7 mouse cellular contexts compared by ENCODE assay signal in the genomic region with DNA sequence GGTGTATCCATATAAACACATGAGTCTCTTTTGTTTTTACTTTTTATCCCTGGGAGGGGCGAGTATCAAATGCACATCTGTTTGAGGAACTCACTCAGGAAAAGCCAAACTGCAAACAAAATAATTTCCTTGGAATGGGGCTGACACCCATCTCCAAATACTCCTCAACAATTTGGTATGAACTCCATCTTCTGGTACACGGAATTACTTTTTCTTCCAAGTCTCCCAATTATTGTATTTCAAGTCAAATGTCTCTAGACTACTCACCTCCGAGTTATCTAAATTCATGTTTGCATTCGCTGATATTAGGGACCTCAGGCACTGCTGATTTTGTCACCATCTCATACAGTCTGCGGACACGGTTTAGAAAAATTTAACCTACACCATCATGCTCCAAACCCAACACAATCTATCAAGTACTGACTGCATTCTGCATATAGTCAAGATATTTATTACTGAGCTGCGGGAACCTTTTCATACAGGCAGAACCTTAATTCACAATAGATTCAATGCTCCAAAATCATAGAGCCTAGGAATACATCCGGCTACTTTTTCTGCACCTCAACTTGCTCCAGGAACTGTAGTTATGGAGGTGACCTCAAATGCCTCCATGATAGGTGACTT. TPM values are rescaled to one million over a fixed set of nuclear protein-coding genes. Genes with fewer than 3 reads are reported as not detected.
DNase-seq lines count a peak whose midpoint lies in the region; ATAC-seq lines count a peak whose summit lies in the region.

No protein-coding gene starts in this region.

- peak overlapping the region; percentile 71 for H3K4me2 ChIP-seq in limb, embryonic 13.5 days (replicated peaks)
- peak overlapping the region; percentile 74 for H3K4me2 ChIP-seq in stomach, embryonic 15.5 days

- H3K27ac ChIP-seq in limb, embryonic 13.5 days, result peak overlapping the region; percentile 95
- H3K27ac ChIP-seq in stomach, embryonic 15.5 days, result peak overlapping the region; percentile 95

- no peak for DNase-seq in layer of hippocampus, adult 9-10 months (ENCODE audit: low spot score)
- DNase-seq in urinary bladder, adult 18-20 months (ENCODE audit: low spot score in 2 of 2), result no peak

- peak overlapping the region; percentile 97 for H3K4me3 ChIP-seq in megakaryocyte, embryonic 14.5 days (replicated peaks)
- H3K4me3 ChIP-seq in limb, embryonic 13.5 days, result peak overlapping the region; percentile 70
- peak overlapping the region; percentile 84 for H3K4me3 ChIP-seq in stomach, embryonic 15.5 days (replicated peaks)

- H3K27me3 ChIP-seq in megakaryocyte, embryonic 14.5 days (replicated peaks), result no peaks in the 10 kb centered on the region
- no peaks in the 10 kb centered on the region for H3K27me3 ChIP-seq in limb, embryonic 13.5 days
- no peaks in the 10 kb centered on the region for H3K27me3 ChIP-seq in stomach, embryonic 15.5 days (replicated peaks)

- H3K36me3 ChIP-seq in megakaryocyte, embryonic 14.5 days (replicated peaks; ENCODE audit: low read length), result peaks cover 6% of the 10 kb centered on the region
- no peaks in the 10 kb centered on the region for H3K36me3 ChIP-seq in limb, embryonic 13.5 days
- no peaks in the 10 kb centered on the region for H3K36me3 ChIP-seq in stomach, embryonic 15.5 days

- WGBS in limb, embryonic 13.5 days, result 27% methylated on average over 8 of the region's 8 CpGs
- 15% methylated on average over 8 of the region's 8 CpGs for WGBS in stomach, embryonic 15.5 days

- ATAC-seq in megakaryocyte, adult 5-6 weeks (ENCODE audit: poor library complexity, severe bottlenecking), result no peak
- ATAC-seq in erythroid progenitor cell, adult 5-6 weeks (replicated peaks; ENCODE audit: low FRiP score, poor library complexity, severe bottlenecking), result peak; percentile 23; the same call in 1 of the 2 replicates
- no peak for ATAC-seq in limb, embryonic 13.5 days (ENCODE audit: low FRiP score, low read depth)
- ATAC-seq in stomach, embryonic 15.5 days (ENCODE audit: insufficient read depth, low FRiP score, low read depth), result no peak

- H3K4me1 ChIP-seq in megakaryocyte, embryonic 14.5 days, result peaks cover 52% of the 10 kb centered on the region
- H3K4me1 ChIP-seq in limb, embryonic 13.5 days, result peaks cover 21% of the 10 kb centered on the region
- H3K4me1 ChIP-seq in stomach, embryonic 15.5 days, result 0 out of 2 replicates have a peak, but pooled peaks cover 5% of the 10 kb centered on the region

- H3K9ac ChIP-seq in limb, embryonic 13.5 days, result peak overlapping the region; percentile 79
- peak overlapping the region; percentile 68 for H3K9ac ChIP-seq in stomach, embryonic 15.5 days

- H3K9me3 ChIP-seq in megakaryocyte, embryonic 14.5 days, result no peaks in the 10 kb centered on the region
- H3K9me3 ChIP-seq in limb, embryonic 13.5 days, result no peaks in the 10 kb centered on the region
- H3K9me3 ChIP-seq in stomach, embryonic 15.5 days, result no peaks in the 10 kb centered on the region

RNA-seq across cellular contexts. Expression of gene Cisd2, which starts 1.4 kb away (rescaled TPM):
- 20.5 and 23.0 TPM in 2 replicates for polyA plus RNA-seq in megakaryocyte, embryonic 14.5 days (2012; ENCODE audit: insufficient read depth, low replicate concordance)
- total RNA-seq in megakaryocyte, adult 5-6 weeks (2015), result 51.2 and 52.0 TPM in 2 replicates
- 25.0 and 27.9 TPM in 2 replicates for total RNA-seq in megakaryocyte, adult 5-6 weeks (2017)
- total RNA-seq in erythroid progenitor cell, adult 5-6 weeks (2015; ENCODE audit: low replicate concordance), result 37.1 and 72.1 TPM in 2 replicates
- total RNA-seq in erythroid progenitor cell, adult 5-6 weeks (2017; ENCODE audit: low replicate concordance), result 24.4 and 40.6 TPM in 2 replicates
- 66.8 and 67.7 TPM in 2 replicates for polyA plus RNA-seq in limb, embryonic 13.5 days (2015; fragmentation: Nextera tagmentation; extraction: Ambion mirVana)
- polyA plus RNA-seq in stomach, embryonic 15.5 days (2015; fragmentation: Nextera tagmentation; extraction: Ambion mirVana), result 60.2 and 64.0 TPM in 2 replicates

RNA-seq across cellular contexts. Expression of gene Ube2d3, which starts 15.6 kb away (rescaled TPM):
- 185 and 391 TPM in 2 replicates for polyA plus RNA-seq in megakaryocyte, embryonic 14.5 days (2012; ENCODE audit: insufficient read depth, low replicate concordance)
- total RNA-seq in megakaryocyte, adult 5-6 weeks (2015), result 591 and 690 TPM in 2 replicates
- total RNA-seq in megakaryocyte, adult 5-6 weeks (2017), result 864 and 938 TPM in 2 replicates
- 276 and 281 TPM in 2 replicates for total RNA-seq in erythroid progenitor cell, adult 5-6 weeks (2015; ENCODE audit: low replicate concordance)
- total RNA-seq in erythroid progenitor cell, adult 5-6 weeks (2017; ENCODE audit: low replicate concordance), result 204 and 271 TPM in 2 replicates
- 506 and 507 TPM in 2 replicates for polyA plus RNA-seq in limb, embryonic 13.5 days (2015; fragmentation: Nextera tagmentation; extraction: Ambion mirVana)
- polyA plus RNA-seq in stomach, embryonic 15.5 days (2015; fragmentation: Nextera tagmentation; extraction: Ambion mirVana), result 469 and 491 TPM in 2 replicates
